Mouse (Mus musculus) CH12.LX (cell line): Measurements from ENCODE around the gene Rprd1b. TPM values are rescaled to one million over a fixed set of nuclear protein-coding genes. Genes with fewer than 3 reads are reported as not detected.

Experiments
- DNase-seq: peaks from one replicate; pipeline ENCODE4 v3.0.0-alpha.2; 2013; ENCODE audit errors: extremely low read depth
- H3K27ac ChIP-seq: 2 replicates; pipeline ENCODE4 v1.5.1; 2012; ENCODE audit warnings: low read depth, mild to moderate bottlenecking, control low read depth, moderate library complexity; ENCODE audit not compliant: insufficient read depth
- H3K27me3 ChIP-seq: replicated peaks from 2 replicates; pipeline ENCODE3; 2012; ENCODE audit warnings: inconsistent platforms
- H3K36me3 ChIP-seq, 2 experiments: replicated peaks in 1 of 2; 2 replicates each; pipeline versions ENCODE3 to v1.6.1; 2012; ENCODE audit warnings: inconsistent platforms in 1 of 2, low read length in 1 of 2, mild to moderate bottlenecking in 1 of 2, mixed read lengths in 1 of 2, moderate library complexity in 1 of 2; ENCODE audit not compliant: control insufficient read depth in 1 of 2, insufficient read depth in 1 of 2
- H3K4me1 ChIP-seq, 2 experiments: 2 replicates each; pipeline ENCODE4 v1.6.1; 2012; ENCODE audit warnings: inconsistent platforms in 1 of 2, moderate library complexity in 1 of 2; ENCODE audit not compliant: insufficient read depth in 2 of 2, control insufficient read depth in 1 of 2
- H3K4me2 ChIP-seq: 2 replicates; pipeline ENCODE4 v1.6.1; 2012; ENCODE audit warnings: low read depth, mild to moderate bottlenecking, control low read depth; ENCODE audit not compliant: poor library complexity, insufficient read depth, severe bottlenecking
- H3K4me3 ChIP-seq, 3 experiments: fragments of 150-350 bp in 1 of 3; sonication (generic) in 1 of 3; replicated peaks in 1 of 3; 2 replicates each; pipeline versions ENCODE3 to v1.5.1; 2011 to 2012; ENCODE audit warnings: low read depth in 2 of 3, low read length in 2 of 3, mild to moderate bottlenecking in 2 of 3, moderate library complexity in 2 of 3, control low read depth in 1 of 3, improper control_type of control experiment in 1 of 3, inconsistent platforms in 1 of 3, mixed read lengths in 1 of 3; ENCODE audit not compliant: poor library complexity in 1 of 3
- H3K79me2 ChIP-seq: replicated peaks from 2 replicates; pipeline ENCODE4 v1.6.1; 2012; ENCODE audit warnings: mild to moderate bottlenecking, moderate library complexity; ENCODE audit not compliant: control insufficient read depth, poor library complexity, insufficient read depth, severe bottlenecking; ENCODE audit errors: extremely low read depth
- H3K9ac ChIP-seq: 2 replicates; pipeline ENCODE4 v1.6.1; 2012; ENCODE audit warnings: low read depth, mild to moderate bottlenecking, control low read depth, moderate library complexity; ENCODE audit not compliant: insufficient read depth
- H3K9me3 ChIP-seq: replicated peaks from 2 replicates; pipeline ENCODE3; 2012; ENCODE audit warnings: low read length, inconsistent platforms, mixed read lengths
- BHLHE40 ChIP-seq: IDR thresholded peaks from 2 replicates; pipeline ENCODE4 v1.6.1; 2011; ENCODE audit warnings: mild to moderate bottlenecking, low read depth, low read length, improper control_type of control experiment
- CTCF ChIP-seq, 2 experiments: IDR thresholded peaks in 1 of 2; conservative IDR thresholded peaks in 1 of 2; 2 replicates each; pipeline ENCODE4 v1.5.1; 2011 to 2012; ENCODE audit warnings: low read depth in 2 of 2, low read length in 2 of 2, improper control_type of control experiment in 1 of 2, inconsistent platforms in 1 of 2, mild to moderate bottlenecking in 1 of 2, moderate library complexity in 1 of 2
- EP300 ChIP-seq: IDR thresholded peaks from 2 replicates; pipeline ENCODE4 v1.6.1; 2011; ENCODE audit warnings: low read length, improper control_type of control experiment
- ETS1 ChIP-seq: conservative IDR thresholded peaks from 2 replicates; pipeline ENCODE4 v1.6.1; 2012; ENCODE audit warnings: low read depth, mild to moderate bottlenecking, inconsistent platforms, low read length, improper control_type of control experiment, moderate library complexity
- IRF4 ChIP-seq: IDR thresholded peaks from 2 replicates; pipeline ENCODE4 v1.6.1; 2014; ENCODE audit warnings: low read depth, mild to moderate bottlenecking, inconsistent platforms, low read length, improper control_type of control experiment
- JUND ChIP-seq: conservative IDR thresholded peaks from 2 replicates; pipeline ENCODE4 v1.6.1; 2011; ENCODE audit warnings: low read depth, low read length, improper control_type of control experiment
- MAFK ChIP-seq: IDR thresholded peaks from 2 replicates; pipeline ENCODE4 v1.6.1; 2011; ENCODE audit warnings: low read length, improper control_type of control experiment; ENCODE audit not compliant: insufficient replicate concordance
- MAX ChIP-seq: IDR thresholded peaks from 2 replicates; pipeline ENCODE4 v1.6.1; 2011; ENCODE audit warnings: low read length, improper control_type of control experiment
- MEF2A ChIP-seq: IDR thresholded peaks from 2 replicates; pipeline ENCODE4 v1.6.1; 2014; ENCODE audit warnings: low read depth, mild to moderate bottlenecking, inconsistent platforms, low read length, improper control_type of control experiment, borderline replicate concordance
- NELFE ChIP-seq: IDR thresholded peaks from 2 replicates; pipeline ENCODE4 v1.6.1; 2011; ENCODE audit warnings: low read depth, low read length, improper control_type of control experiment
- NRF1 ChIP-seq: IDR thresholded peaks from 2 replicates; pipeline ENCODE4 v1.6.1; 2014; ENCODE audit warnings: low read depth, mild to moderate bottlenecking, inconsistent platforms, low read length, improper control_type of control experiment, moderate library complexity
- PAX5 ChIP-seq: IDR thresholded peaks from 2 replicates; pipeline ENCODE4 v1.6.1; 2012; ENCODE audit warnings: low read length, inconsistent platforms, mixed read lengths
- POLR2AphosphoS2 ChIP-seq: IDR thresholded peaks from 2 replicates; pipeline ENCODE4 v1.6.1; 2011; ENCODE audit warnings: low read depth, low read length, improper control_type of control experiment
- RAD21 ChIP-seq: IDR thresholded peaks from 2 replicates; pipeline ENCODE4 v1.6.1; 2011; ENCODE audit warnings: low read depth, mild to moderate bottlenecking, low read length, improper control_type of control experiment, moderate library complexity
- SIN3A ChIP-seq: IDR thresholded peaks from 2 replicates; pipeline ENCODE4 v1.6.1; 2012; ENCODE audit warnings: low read length, improper control_type of control experiment, inconsistent platforms
- SMC3 ChIP-seq: IDR thresholded peaks from 2 replicates; pipeline ENCODE4 v1.6.1; 2011; ENCODE audit warnings: low read depth, low read length, improper control_type of control experiment
- TCF12 ChIP-seq: IDR thresholded peaks from 2 replicates; pipeline ENCODE4 v1.6.1; 2014; ENCODE audit warnings: low read depth, mild to moderate bottlenecking, inconsistent platforms, low read length, improper control_type of control experiment
- UBTF ChIP-seq: IDR thresholded peaks from 2 replicates; pipeline ENCODE4 v1.6.1; 2012; ENCODE audit warnings: low read depth, mild to moderate bottlenecking, inconsistent platforms, low read length, improper control_type of control experiment, moderate library complexity
- USF1 ChIP-seq: IDR thresholded peaks from 2 replicates; pipeline ENCODE4 v1.6.1; 2014; ENCODE audit warnings: low read depth, mild to moderate bottlenecking, inconsistent platforms, low read length, improper control_type of control experiment
- ZKSCAN1 ChIP-seq: IDR thresholded peaks from 2 replicates; pipeline ENCODE4 v1.6.1; 2012; ENCODE audit warnings: low read depth, inconsistent platforms, low read length, improper control_type of control experiment, borderline replicate concordance
- ZNF384 ChIP-seq: IDR thresholded peaks from 2 replicates; pipeline ENCODE4 v1.6.1; 2012; ENCODE audit warnings: low read depth, low read length, improper control_type of control experiment, inconsistent platforms
- dilution Hi-C: fragments of 300-500 bp; cut with MboI; formaldehyde crosslinking; loops from 2 replicates; pipeline ENCODE4 v1.14.3; 2020; ENCODE audit warnings: low sequenced_read_pairs; ENCODE audit not compliant: extremely low pct_unique_long_range_greater_than_20kb, extremely low pct_ligation_motif_present
- in situ Hi-C: fragments of 300-500 bp; cut with MboI; formaldehyde crosslinking; loops from 3 replicates; pipeline ENCODE4 v1.14.3; 2019; ENCODE audit warnings: low sequenced_read_pairs, low pct_ligation_motif_present, low pct_unique_long_range_greater_than_20kb, mixed read lengths
- polyA plus RNA-seq: library from polyadenylated mRNA; unstranded; fragments of >175 nt; gene quantifications from 2 replicates; pipeline ENCODE4 v1.2.1, GENCODE M21; 2012; ENCODE audit warnings: low read depth; ENCODE audit not compliant: insufficient read length
- total RNA-seq, 2 experiments: library from RNA; depleted of rRNA; stranded (reverse); fragments of 300-350 nt in 1 of 2; fragments of >200 nt in 1 of 2; gene quantifications; 2 replicates each; pipeline ENCODE4 v1.2.3; 2012 to 2014

Gene Rprd1b
- total and polyA plus RNA-seq, 3 experiments = 11.8 to 33.1 (median 16.4) TPM

DNA sequence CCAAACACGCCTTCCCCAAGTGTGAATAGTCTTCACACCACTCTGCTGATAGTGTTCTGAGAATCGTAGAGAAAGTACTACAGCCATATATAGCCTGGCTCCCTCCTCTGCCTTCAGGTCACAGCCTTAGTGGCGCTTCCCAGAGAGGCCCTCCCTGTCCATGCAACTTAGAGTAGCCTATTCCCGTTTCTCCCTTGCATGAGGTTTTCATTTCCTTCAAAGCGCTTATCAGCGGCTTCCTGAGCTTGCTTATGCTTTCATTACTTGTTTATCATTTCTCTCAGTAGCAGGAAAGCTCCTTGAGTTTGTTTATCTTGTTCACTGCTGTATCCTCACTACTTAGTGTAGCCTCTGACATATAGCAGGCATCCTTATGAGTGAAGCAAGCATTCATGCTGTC is 23.7 kb upstream of the Rprd1b start:
- Histone ChIP-seq H3K79me2 (no peaks in the 10 kb centered on the region; the same call in 1 of the 2 replicates), H3K9me3 (no peaks in the 10 kb centered on the region), H3K36me3 (peaks cover 36 to 86% of the 10 kb centered on the region in 2 experiments), H3K27ac (no peak overlapping the region), H3K4me1 (no peaks in the 10 kb centered on the region), H3K9ac (no peak overlapping the region), H3K4me3 (no peak overlapping the region), H3K27me3 (no peaks in the 10 kb centered on the region), H3K4me2 (no peak overlapping the region)
- dilution Hi-C loops (no loop called here), in situ Hi-C loops (no loop called here)
- TF ChIP-seq ETS1 (no peak), BHLHE40 (no peak), CTCF (conservative IDR thresholded peaks at IDR 0.05 in 1 of 2, IDR thresholded peaks at IDR 0.05 in 1 of 2; ENCODE audit: low read depth in 2 of 2, low read length in 2 of 2) (no peak), JUND (no peak), TCF12 (no peak), IRF4 (no peak), POLR2AphosphoS2 (no peak), RAD21 (no peak)
- DNase-seq = no peak

DNA sequence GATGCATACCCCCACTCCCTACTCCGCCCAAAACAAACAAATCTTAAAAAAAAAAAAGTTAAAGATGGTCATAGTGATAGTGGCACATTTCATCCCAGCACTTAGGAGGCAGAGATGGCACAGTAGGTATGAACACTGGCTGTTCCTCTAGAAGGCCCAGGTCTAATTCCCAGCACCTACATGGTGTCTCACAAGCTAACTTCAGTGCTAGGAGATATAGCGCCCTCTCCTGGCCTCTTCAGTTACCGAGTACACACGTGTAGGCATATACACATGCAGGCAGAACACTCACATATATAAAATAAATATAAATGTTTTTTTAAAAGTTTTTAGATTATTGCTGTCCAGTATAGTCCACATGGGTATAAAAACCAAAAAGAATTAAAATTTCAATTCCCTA is 22.7 kb upstream of the Rprd1b start:
- Histone ChIP-seq H3K79me2 (no peaks in the 10 kb centered on the region; the same call in 1 of the 2 replicates), H3K36me3 (peaks cover 33 to 86% of the 10 kb centered on the region in 2 experiments), H3K27ac (no peak overlapping the region), H3K4me1 (no peaks in the 10 kb centered on the region), H3K27me3 (no peaks in the 10 kb centered on the region), H3K9ac (no peak overlapping the region), H3K4me3 (no peak overlapping the region), H3K4me2 (no peak overlapping the region), H3K9me3 (no peaks in the 10 kb centered on the region)
- in situ Hi-C loops (no loop called here), dilution Hi-C loops (no loop called here)
- DNase-seq = no peak
- no peak for TF ChIP-seq NELFE
- TF ChIP-seq PAX5 = no peak
- TF ChIP-seq MAX = no peak
- TF ChIP-seq ZNF384 = no peak
- no peak for TF ChIP-seq MEF2A
- no peak for TF ChIP-seq EP300
- TF ChIP-seq MAFK = no peak
- no peak for TF ChIP-seq SMC3
- TF ChIP-seq IRF4 = no peak
- no peak for TF ChIP-seq USF1
- TF ChIP-seq NRF1 = no peak
- TF ChIP-seq SIN3A = no peak
- no peak for TF ChIP-seq CTCF (conservative IDR thresholded peaks at IDR 0.05 in 1 of 2, IDR thresholded peaks at IDR 0.05 in 1 of 2; ENCODE audit: low read depth in 2 of 2, low read length in 2 of 2)
- no peak for TF ChIP-seq ZKSCAN1
- TF ChIP-seq UBTF = no peak
